Mouse (Mus musculus) brown adipose tissue, adult 24 weeks (tissue): ENCODE results near the gene Tle6. TPM values are rescaled to one million over a fixed set of nuclear protein-coding genes. Genes with fewer than 3 reads are reported as not detected.
A peak's percentile ranks its signal among the peaks of the same experiment; 100 is the strongest.

Source experiments
- H3K27ac ChIP-seq: fragments of 200-500 bp; replicated peaks from 2 replicates; pipeline ENCODE4 v1.5.1; 2012; ENCODE audit warnings: low read depth, mild to moderate bottlenecking, low read length
- H3K4me1 ChIP-seq: fragments of 200-500 bp; 2 replicates; pipeline ENCODE4 v1.6.1; 2012; ENCODE audit warnings: low read length, mixed read lengths; ENCODE audit not compliant: control insufficient read depth, insufficient read depth, insufficient read length
- H3K4me3 ChIP-seq: fragments of 200-500 bp; 2 replicates; pipeline ENCODE4 v1.5.1; 2012; ENCODE audit warnings: low read depth, mild to moderate bottlenecking, low read length, moderate library complexity; ENCODE audit not compliant: insufficient read depth
- polyA plus RNA-seq: library from polyadenylated mRNA; stranded (reverse); fragments of >200 nt; gene quantifications from 2 replicates; pipeline ENCODE4 v1.2.4, GENCODE M21; 2012; ENCODE audit not compliant: missing spikeins, insufficient read depth, insufficient read length

The Tle6 gene
- polyA plus RNA-seq, 1 experiment: 3.3 TPM

- H3K4me3 ChIP-seq: no peak overlapping the region
- no peaks in the 10 kb centered on the region for H3K4me1 ChIP-seq
- peak overlapping the region; percentile 49 for H3K27ac ChIP-seq
Measured at GRCm38 (mm10) chr10:81551597-81552102, 49.2 kb downstream of the Tle6 start.

DNA sequence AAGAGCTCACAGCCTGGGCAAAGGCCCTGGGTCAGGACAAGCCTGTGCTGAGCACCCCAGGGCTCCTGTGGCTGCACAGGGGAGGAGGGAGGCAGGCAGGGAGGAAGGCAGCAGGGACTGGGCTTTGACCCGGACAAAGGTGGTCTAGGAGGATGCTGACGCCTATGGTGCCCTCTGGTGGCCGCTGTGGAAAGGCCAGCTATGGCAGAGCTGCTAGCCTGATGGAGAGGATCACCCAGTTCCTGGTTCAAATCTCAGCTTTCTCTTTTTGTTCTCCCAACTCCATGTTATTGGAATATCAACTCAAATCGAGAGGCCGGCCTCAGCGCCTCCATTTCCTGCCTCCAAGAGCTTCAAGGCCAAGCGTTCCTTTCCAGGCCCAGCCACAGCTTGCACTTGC is 50.6 kb downstream of the Tle6 start:
- H3K4me1 ChIP-seq: no peaks in the 10 kb centered on the region
- no peak overlapping the region for H3K4me3 ChIP-seq

GRCm38 (mm10) chr10:81548944-81549343 is 51.9 kb downstream of the Tle6 start:
- H3K27ac ChIP-seq: no peak overlapping the region

More for the DNA sequence above, 50.6 kb downstream of the Tle6 start:
- H3K27ac ChIP-seq: no peak overlapping the region

GRCm38 (mm10) chr10:81546788-81547571 is 53.9 kb downstream of the Tle6 start:
- Histone ChIP-seq H3K4me3 (no peak overlapping the region), H3K4me1 (peaks cover 18% of the 10 kb centered on the region)

More at GRCm38 (mm10) chr10:81548944-81549343, 51.9 kb downstream of the Tle6 start:
- H3K4me1 ChIP-seq: no peaks in the 10 kb centered on the region
- no peak overlapping the region for H3K4me3 ChIP-seq

DNA sequence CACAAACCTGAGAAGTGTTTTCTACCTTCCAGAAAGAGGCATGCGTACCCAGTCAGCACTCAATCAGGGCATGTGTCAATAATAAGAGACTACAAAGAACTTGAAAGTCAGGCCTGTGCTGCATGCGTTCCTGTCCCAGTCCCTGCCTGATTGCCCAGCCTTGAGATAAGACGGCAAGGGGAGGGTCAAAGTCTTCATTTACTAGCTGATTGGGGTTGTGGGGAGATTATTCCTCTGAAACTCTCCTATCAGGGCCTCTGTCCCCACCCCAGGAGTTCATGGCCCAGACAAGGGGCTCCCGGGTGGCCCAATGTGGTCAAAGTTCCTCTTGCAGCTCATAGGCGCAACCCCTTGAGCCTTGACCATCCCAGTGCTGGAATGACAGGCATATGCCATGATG is 54.5 kb downstream of the Tle6 start:
- Histone ChIP-seq H3K27ac (no peak overlapping the region), H3K4me3 (no peak overlapping the region), H3K4me1 (peaks cover 21% of the 10 kb centered on the region)

More at GRCm38 (mm10) chr10:81546788-81547571, 53.9 kb downstream of the Tle6 start:
- H3K27ac ChIP-seq: no peak overlapping the region

- peak within 1 kb of the TSS; percentile 77 for H3K4me3 ChIP-seq
- H3K27ac ChIP-seq: peak within 1 kb of the TSS; percentile 89
- peaks cover 28% of the 10 kb centered on the region for H3K4me1 ChIP-seq
Measured at GRCm38 (mm10) chr10:81545161-81545747, 55.6 kb downstream of the Tle6 start, which contains the start of gene Gna11. Gene Gna11, minus strand, starts transcription at chr10:81545190.

DNA sequence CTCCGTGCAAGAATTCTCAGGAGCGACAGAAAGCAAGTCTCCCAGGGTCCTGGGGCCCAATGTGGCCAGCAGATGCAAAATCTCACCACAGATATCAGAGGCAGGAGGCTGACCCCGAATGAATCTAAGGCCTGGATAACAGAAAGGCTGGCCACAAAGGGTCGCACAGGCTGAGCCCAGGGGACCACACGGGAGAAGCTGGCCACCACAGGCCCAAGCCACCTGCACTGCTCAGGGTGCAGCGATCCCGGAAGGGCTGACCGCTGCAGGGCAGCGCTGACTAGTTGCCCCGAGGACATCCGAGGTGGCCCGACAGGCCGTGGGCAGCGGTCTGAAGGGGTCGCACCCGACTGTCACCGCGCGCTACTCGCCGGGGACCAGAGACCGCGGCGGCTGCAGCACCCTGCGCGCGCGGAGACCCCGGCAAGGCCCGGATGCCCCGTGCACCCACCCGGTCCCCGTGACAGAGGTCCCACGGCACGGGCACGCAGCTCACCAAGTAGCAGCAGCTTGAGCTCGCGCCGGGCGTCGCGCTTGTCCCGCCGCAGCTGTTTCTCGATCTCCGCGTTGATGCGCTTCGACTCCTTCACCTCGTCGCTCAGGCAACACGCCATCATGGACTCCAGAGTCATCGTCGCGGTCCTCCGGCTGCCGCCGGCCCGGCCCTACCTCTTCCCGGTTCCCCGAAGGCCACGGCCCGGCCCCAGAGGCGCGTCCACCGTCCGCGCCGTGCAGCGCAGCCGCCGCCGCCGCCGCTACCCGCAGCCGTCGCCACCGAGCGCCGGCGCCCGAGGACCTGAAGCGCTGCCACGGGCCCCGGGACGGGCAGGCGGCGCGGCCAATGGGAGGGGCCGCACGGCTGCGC is 56.3 kb downstream of the Tle6 start:
- peaks cover 35% of the 10 kb centered on the region for H3K4me1 ChIP-seq
- peak overlapping the region; percentile 77 for H3K4me3 ChIP-seq
- peak overlapping the region; percentile 89; the same call in 1 of the 2 replicates for H3K27ac ChIP-seq

DNA sequence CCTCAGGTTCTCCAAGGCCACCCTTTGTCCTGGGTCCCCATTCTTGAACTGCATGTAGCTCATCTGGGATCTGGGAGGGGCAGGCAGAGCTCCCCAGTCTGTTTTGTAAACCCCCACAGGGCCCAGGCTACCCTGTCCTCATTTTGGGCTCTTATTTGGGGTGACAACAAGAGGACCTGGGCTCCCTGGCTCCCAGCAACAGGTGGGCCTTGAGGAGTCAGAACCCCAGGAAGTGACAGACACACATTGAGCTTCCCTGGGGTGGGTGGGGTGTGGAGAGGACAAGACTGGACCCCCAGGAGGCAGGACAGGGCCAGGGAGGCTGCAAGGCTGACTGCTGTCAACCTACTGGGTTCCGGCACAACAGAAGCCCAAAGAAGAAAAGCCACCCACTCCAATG is 57.2 kb downstream of the Tle6 start:
- Histone ChIP-seq H3K4me3 (peak overlapping the region; percentile 77), H3K27ac (peak overlapping the region; percentile 89), H3K4me1 (peaks cover 36% of the 10 kb centered on the region)

DNA sequence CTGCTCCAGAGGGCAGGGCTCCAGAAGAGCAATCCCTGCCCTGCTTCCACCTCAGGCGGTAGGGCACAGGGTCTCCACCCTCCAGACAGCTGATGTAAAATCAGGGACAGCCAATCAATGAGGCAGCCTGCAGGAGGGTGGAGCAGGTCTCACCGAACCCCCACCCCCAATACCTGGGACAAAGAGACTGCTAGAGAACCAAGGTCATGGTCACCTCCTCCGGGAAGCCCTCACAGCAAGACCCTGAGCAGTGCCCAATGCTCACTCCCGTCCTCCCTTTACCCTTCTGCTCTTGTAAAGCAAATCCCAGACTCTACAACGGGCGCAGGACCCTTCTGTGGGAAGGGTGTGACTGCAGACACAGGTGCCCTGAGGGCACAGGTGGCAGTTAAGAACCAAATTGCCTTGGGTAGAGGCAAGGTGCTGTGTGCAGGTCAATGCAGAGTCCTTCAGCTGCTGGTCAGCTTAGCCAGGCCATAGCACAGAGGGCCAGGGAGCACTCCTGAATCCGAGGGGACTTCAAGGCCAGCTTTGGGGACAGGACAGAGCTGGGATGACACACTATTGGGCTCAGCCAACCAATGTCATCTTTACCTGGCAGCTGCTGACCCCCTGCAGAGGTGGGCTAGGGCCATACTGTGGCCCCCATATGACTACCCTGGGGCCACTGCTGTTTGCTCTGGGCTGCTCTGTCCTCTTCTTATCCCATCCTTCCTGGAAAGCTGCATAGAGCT is 58.0 kb downstream of the Tle6 start:
- H3K4me1 ChIP-seq: peaks cover 37% of the 10 kb centered on the region
- peak overlapping the region; percentile 77 for H3K4me3 ChIP-seq
- H3K27ac ChIP-seq: peak overlapping the region; percentile 89

GRCm38 (mm10) chr10:81541803-81542202 is 59.1 kb downstream of the Tle6 start:
- peak overlapping the region; percentile 77 for H3K4me3 ChIP-seq
- H3K4me1 ChIP-seq: peaks cover 41% of the 10 kb centered on the region
- peak overlapping the region; percentile 89 for H3K27ac ChIP-seq

DNA sequence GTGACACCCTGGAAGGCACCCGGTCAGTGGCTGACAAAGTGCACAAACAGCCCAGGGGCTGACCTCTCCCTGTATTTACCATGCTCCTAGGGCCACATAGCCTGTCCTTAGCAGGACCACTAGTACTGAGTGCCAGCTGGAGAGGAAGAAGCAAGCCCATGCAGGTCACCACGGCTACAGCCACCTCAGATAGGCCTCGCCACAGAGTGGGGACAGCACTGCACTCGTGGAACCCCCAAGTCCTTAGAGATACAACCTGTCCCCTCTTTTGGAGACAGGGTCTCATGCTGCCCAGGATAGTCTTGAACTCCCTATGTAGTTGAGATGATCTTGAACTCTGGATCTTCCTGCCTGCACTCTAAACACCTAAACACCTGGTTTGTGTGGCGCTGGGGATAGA is 59.5 kb downstream of the Tle6 start:
- Histone ChIP-seq H3K4me3 (peak overlapping the region; percentile 14), H3K4me1 (peaks cover 41% of the 10 kb centered on the region), H3K27ac (peak overlapping the region; percentile 74)

Other genes with a start within 250 kb of the Tle6 start
- gene Mfsd12, start 243.6 kb downstream of the Tle6 start, polyA plus RNA-seq: 8.3 and 11.5 TPM in 2 replicates
- not detected in 2 replicates for gene 4930404N11Rik, start 235.3 kb downstream of the Tle6 start, polyA plus RNA-seq
- gene Fzr1, start 222.6 kb downstream of the Tle6 start, polyA plus RNA-seq: 9.3 and 10.3 TPM in 2 replicates
- 25.1 and 35.9 TPM in 2 replicates for gene Dohh, start 216.6 kb downstream of the Tle6 start, polyA plus RNA-seq
- gene Gm48551, start 216.6 kb downstream of the Tle6 start, polyA plus RNA-seq: 2.4 TPM in 1 of 2 replicates, not detected in the other
- gene Gm48552, start 212.1 kb downstream of the Tle6 start, polyA plus RNA-seq: not detected in 2 replicates
- 1.9 and 5.3 TPM in 2 replicates for gene Smim24, start 208.0 kb downstream of the Tle6 start, polyA plus RNA-seq
- 40.9 and 42.9 TPM in 2 replicates for gene Nfic, start 145.4 kb downstream of the Tle6 start, polyA plus RNA-seq
- gene Celf5, start 118.4 kb downstream of the Tle6 start, polyA plus RNA-seq: 0.63 TPM in 1 of 2 replicates, not detected in the other
- 13.9 and 17.9 TPM in 2 replicates for gene Ncln, start 104.7 kb downstream of the Tle6 start, polyA plus RNA-seq
- 0.71 and 0.79 TPM in 2 replicates for gene S1pr4, start 100.9 kb downstream of the Tle6 start, polyA plus RNA-seq
- not detected in 2 replicates for gene Gna15, start 76.8 kb downstream of the Tle6 start, polyA plus RNA-seq
- gene Gna11, start 55.9 kb downstream of the Tle6 start, polyA plus RNA-seq: 34.1 and 41.1 TPM in 2 replicates
- 679 and 754 TPM in 2 replicates for gene Aes, start 41.6 kb downstream of the Tle6 start, polyA plus RNA-seq
- 3.2 and 4.8 TPM in 2 replicates for gene Tle2, start 26.5 kb downstream of the Tle6 start, polyA plus RNA-seq
- gene BC025920, start 5.2 kb upstream of the Tle6 start, polyA plus RNA-seq: 4.1 and 8.7 TPM in 2 replicates
- gene Sirt6, start 26.7 kb upstream of the Tle6 start, polyA plus RNA-seq: 3.2 and 4.5 TPM in 2 replicates
- 12.6 and 12.9 TPM in 2 replicates for gene Ankrd24, start 27.5 kb upstream of the Tle6 start, polyA plus RNA-seq
- gene Gm10778, start 48.0 kb upstream of the Tle6 start, polyA plus RNA-seq: 1.0 and 1.5 TPM in 2 replicates
- 2.6 TPM in 1 of 2 replicates, not detected in the other for gene Zfp433, start 103.8 kb upstream of the Tle6 start, polyA plus RNA-seq
- 0.36 TPM in 1 of 2 replicates, not detected in the other for gene Gm3055, start 170.1 kb upstream of the Tle6 start, polyA plus RNA-seq
- gene Gm4767, start 211.1 kb upstream of the Tle6 start, polyA plus RNA-seq: 2.4 TPM in 1 of 2 replicates, not detected in the other